Mouse (Mus musculus) limb, embryonic 15.5 days (tissue): ENCODE data around the gene Fam217a. TPM values are rescaled to one million over a fixed set of nuclear protein-coding genes. Genes with fewer than 3 reads are reported as not detected.
A peak's percentile ranks its signal among the peaks of the same experiment; 100 is the strongest.
"Not testable (repeated sequence)": the region's sequence is repeated elsewhere in the genome, so short reads cannot be mapped to it uniquely, and the experiment has no call there.

ENCODE experiments used
- ATAC-seq: fragments of 200-750 bp; cut with Nextera tagmentation; 2 replicates; pipeline ENCODE4 v1.8.0; 2017; ENCODE audit warnings: low read depth, moderate TSS enrichment; ENCODE audit not compliant: insufficient number of reproducible peaks, low FRiP score, low TSS enrichment
- H3K27ac ChIP-seq: fragments of 300-500 bp; sonication (generic); 2 replicates; pipeline ENCODE4 v1.5.1; 2015; ENCODE audit warnings: moderate library complexity, mild to moderate bottlenecking, inconsistent platforms
- H3K27me3 ChIP-seq: fragments of 300-500 bp; sonication (generic); 2 replicates; pipeline ENCODE4 v1.6.1; 2015; ENCODE audit warnings: inconsistent platforms
- H3K36me3 ChIP-seq: fragments of 300-500 bp; sonication (generic); 2 replicates; pipeline ENCODE4 v1.6.1; 2015; ENCODE audit warnings: inconsistent platforms
- H3K4me1 ChIP-seq: fragments of 300-500 bp; sonication (generic); 2 replicates; pipeline ENCODE4 v1.6.1; 2015; ENCODE audit warnings: inconsistent platforms
- H3K4me2 ChIP-seq: fragments of 300-500 bp; sonication (generic); 2 replicates; pipeline ENCODE4 v1.6.1; 2015; ENCODE audit warnings: mild to moderate bottlenecking, inconsistent platforms
- H3K4me3 ChIP-seq: fragments of 300-500 bp; sonication (generic); 2 replicates; pipeline ENCODE4 v1.5.1; 2015; ENCODE audit warnings: mild to moderate bottlenecking, inconsistent platforms
- H3K9ac ChIP-seq: fragments of 300-500 bp; sonication (generic); 2 replicates; pipeline ENCODE4 v1.6.1; 2015; ENCODE audit warnings: inconsistent platforms
- H3K9me3 ChIP-seq: fragments of 300-500 bp; sonication (generic); 2 replicates; pipeline ENCODE4 v1.6.1; 2016; ENCODE audit warnings: inconsistent platforms
- WGBS: fragments of 180-500 bp; shearing (Covaris S2); methylation state at CpG from one replicate; pipeline ENCODE4 v1.1.7; 2015; 5-methylcytosine and 5-hydroxymethylcytosine counted together
- polyA plus RNA-seq: library from polyadenylated mRNA; unstranded; fragments of >200 nt; fragmentation: Nextera tagmentation; extraction: Ambion mirVana; gene quantifications from 2 replicates; pipeline ENCODE4 v1.2.1, GENCODE M21; 2015

The Fam217a gene
- polyA plus RNA-seq, 1 experiment from 2014 or later, result 0.40 TPM

DNA sequence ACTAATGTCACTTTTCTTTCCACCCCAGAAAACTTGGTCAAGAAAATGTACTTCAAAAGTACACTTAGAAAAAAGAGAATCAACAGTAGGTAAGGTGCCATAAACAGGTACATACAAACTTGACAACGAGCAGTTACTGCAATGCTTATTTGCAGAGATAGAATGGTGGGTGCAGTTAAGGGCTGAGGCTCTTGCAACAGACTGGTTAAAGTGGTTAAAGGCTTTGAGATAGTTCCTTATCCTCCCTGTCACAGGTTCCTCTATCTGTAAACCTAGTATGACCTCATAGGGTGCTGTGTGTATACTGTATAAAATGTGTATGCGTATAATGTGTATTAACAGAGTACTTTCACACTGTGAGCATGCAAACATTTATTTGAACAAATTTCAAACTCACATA lies 27.3 kb upstream of the Fam217a start:
- not testable (repeated sequence) for ATAC-seq, H3K9me3 ChIP-seq, H3K36me3 ChIP-seq, H3K4me2 ChIP-seq, H3K9ac ChIP-seq, H3K27ac ChIP-seq, H3K4me3 ChIP-seq, H3K4me1 ChIP-seq, H3K27me3 ChIP-seq
- 85% methylated on average over 2 of the region's 2 CpGs for WGBS

DNA sequence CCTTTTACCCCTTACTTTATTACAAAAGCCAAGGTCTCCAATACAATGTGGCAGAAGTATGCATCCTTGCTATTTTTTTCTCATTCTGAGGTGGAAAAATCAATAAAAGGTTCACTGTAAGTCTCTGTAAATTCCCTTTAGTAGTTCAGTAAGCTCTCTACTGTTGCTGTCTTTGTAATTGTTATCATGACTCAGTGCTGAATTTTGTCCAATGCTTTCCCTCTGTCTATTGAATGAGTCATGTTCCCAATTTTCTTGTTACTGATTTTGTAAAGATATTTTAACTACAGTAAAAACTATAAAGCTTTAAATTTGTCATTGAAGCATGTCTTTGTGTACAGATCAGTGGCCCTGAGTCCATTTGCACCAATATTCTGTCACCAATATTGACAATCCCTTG lies 18.3 kb upstream of the Fam217a start:
- H3K27me3 ChIP-seq, result no peaks in the 10 kb centered on the region
- no peaks in the 10 kb centered on the region for H3K4me1 ChIP-seq
- no peak overlapping the region for H3K9ac ChIP-seq
- no peak overlapping the region for H3K27ac ChIP-seq
- no peaks in the 10 kb centered on the region for H3K36me3 ChIP-seq
- no peak overlapping the region for H3K4me2 ChIP-seq
- no peaks in the 10 kb centered on the region for H3K9me3 ChIP-seq
- no peak overlapping the region for H3K4me3 ChIP-seq
- no peak for ATAC-seq

DNA sequence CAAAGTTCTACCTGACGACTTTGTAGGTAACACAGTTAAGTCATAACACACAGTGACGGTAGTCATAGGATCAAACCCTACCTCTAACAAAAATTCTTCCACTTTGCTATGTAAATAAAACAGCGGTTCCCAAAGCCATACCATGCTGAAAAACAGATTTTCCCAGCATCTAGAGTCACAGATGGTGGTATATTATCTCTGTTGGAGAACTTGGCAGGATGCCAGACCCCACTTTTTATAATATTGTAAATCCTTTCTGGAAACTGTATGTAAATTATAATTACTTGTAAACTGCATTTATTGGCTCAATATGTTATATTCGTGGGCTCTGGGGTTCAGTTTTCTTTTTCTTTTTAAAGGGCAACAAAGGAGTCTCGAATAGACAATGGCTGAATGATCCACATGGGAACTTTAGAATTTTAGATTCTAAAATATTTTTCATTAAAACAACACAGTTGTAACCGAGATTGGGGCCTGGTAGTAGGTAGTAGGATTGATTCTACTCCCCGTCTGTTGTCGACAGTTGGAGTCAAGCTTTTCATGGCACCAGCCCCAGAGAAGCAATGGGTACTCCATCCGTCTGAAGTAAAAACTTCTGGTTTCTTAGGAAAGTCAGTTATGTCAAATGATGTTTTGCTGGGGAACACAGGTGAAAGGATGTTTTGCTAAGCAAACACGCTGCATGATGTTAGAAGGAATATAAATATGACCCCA lies 11.0 kb upstream of the Fam217a start:
- H3K9ac ChIP-seq, result no peak overlapping the region
- no peak for ATAC-seq
- H3K4me3 ChIP-seq, result no peak overlapping the region
- H3K9me3 ChIP-seq, result no peaks in the 10 kb centered on the region
- H3K36me3 ChIP-seq, result no peaks in the 10 kb centered on the region
- no peak overlapping the region for H3K27ac ChIP-seq
- WGBS, result 48% methylated on average over 10 of the region's 10 CpGs
- H3K27me3 ChIP-seq, result peaks cover 5% of the 10 kb centered on the region; the same call in 1 of the 2 replicates
- no peaks in the 10 kb centered on the region for H3K4me1 ChIP-seq
- H3K4me2 ChIP-seq, result no peak overlapping the region

DNA sequence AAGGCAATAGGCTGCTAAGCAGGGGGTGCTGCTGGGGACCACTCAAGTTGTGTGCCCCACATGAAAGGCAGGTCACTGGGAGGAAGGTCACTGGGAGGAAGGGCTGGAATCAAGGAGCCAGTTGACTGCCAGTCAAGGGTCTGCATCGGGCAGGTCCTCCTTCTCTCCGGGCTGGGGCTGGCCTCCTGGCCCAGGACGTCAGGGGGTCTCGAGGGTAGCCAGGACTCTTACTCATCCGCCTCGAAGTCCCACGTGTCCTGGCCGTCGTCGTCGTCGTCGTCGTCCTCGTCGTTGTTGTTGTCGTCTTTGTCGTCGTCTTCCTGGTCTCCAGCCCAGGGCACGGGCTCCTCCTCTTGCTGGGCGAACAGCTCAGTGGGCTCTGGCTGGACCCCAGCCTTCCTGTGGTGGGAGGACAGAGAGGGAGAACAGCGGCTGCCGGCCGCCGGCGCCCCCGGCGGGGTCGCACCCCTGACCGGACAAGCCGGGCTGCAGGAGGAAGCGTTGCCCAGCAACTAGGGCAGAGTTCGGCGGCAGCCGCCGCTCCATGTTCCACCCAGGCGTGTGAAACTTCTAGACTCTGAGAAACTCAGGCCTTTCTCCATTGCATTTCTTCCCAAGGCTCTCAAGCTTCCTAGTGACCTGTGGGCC lies 7.5 kb downstream of the Fam217a start:
- Histone ChIP-seq H3K4me2 (peak overlapping the region; percentile 41), H3K4me1 (0 out of 2 replicates have a peak, but pooled peaks cover 2% of the 10 kb centered on the region), H3K9ac (no peak overlapping the region; the same call in 1 of the 2 replicates), H3K27ac (no peak overlapping the region), H3K9me3 (no peaks in the 10 kb centered on the region), H3K4me3 (peak overlapping the region; percentile 27), H3K27me3 (no peaks in the 10 kb centered on the region), H3K36me3 (no peaks in the 10 kb centered on the region)
- 43% methylated on average over 37 of the region's 37 CpGs for whole genome bisulfite sequencing
- ATAC-seq, result no peak

DNA sequence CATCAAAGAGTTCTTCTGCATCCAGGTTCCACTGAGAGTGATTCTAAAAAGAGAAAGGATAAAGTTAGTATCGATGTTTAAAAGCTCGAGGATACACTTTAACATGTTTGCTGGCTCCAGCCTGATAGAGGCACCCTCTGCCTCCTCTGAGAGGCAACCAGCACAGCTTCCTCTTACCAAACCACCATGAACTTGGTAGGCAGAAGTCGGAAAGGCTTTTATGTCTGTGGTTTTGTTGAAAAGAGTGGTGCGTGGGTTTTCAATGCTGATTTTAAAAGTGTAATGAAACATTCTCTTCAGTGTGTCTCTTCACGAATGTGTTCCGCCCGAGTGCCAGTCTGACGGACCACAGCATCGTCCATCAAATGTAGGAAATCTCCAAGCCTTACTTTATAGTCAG lies 9.5 kb downstream of the Fam217a start:
- no peaks in the 10 kb centered on the region for H3K27me3 ChIP-seq
- H3K36me3 ChIP-seq, result no peaks in the 10 kb centered on the region
- H3K9ac ChIP-seq, result no peak overlapping the region
- H3K9me3 ChIP-seq, result no peaks in the 10 kb centered on the region
- H3K4me2 ChIP-seq, result no peak overlapping the region
- 81% methylated on average over 9 of the region's 9 CpGs for WGBS
- no peak overlapping the region for H3K4me3 ChIP-seq
- H3K4me1 ChIP-seq, result 0 out of 2 replicates have a peak, but pooled peaks cover 2% of the 10 kb centered on the region
- ATAC-seq, result no peak
- H3K27ac ChIP-seq, result no peak overlapping the region

GRCm38 (mm10) chr13:34892871-34893270 lies 31.2 kb downstream of the Fam217a start:
- Histone ChIP-seq H3K4me3 (no peak overlapping the region), H3K27ac (no peak overlapping the region), H3K4me1 (no peaks in the 10 kb centered on the region), H3K36me3 (peaks cover 87% of the 10 kb centered on the region), H3K9ac (no peak overlapping the region), H3K27me3 (no peaks in the 10 kb centered on the region), H3K9me3 (no peaks in the 10 kb centered on the region), H3K4me2 (no peak overlapping the region)
- ATAC-seq, result no peak
- WGBS, result 80% methylated on average over 1 of the region's 1 CpGs

DNA sequence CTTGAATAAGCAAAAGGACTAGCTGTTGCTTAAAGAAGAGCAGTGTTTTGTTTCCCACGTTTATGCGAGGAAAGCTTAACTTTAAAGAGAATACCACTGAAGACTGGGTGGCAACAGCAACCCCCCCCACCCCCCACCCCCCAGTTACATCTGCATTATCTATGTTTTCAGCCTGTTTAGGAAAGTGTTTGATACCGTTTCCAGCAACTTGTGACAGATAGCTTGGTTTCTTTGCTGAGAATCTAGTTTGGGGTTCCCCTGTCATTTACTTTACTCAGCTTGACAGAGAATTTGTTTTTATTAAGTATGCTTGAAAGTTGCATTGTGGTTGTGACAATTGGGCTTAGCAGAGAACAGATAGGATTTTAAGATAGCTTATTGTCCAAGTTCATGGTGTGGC lies 47.6 kb downstream of the Fam217a start:
- Histone ChIP-seq H3K9ac (peak overlapping the region; percentile 96), H3K9me3 (no peaks in the 10 kb centered on the region), H3K27me3 (no peaks in the 10 kb centered on the region), H3K36me3 (0 out of 2 replicates have a peak, but pooled peaks cover 3% of the 10 kb centered on the region), H3K4me2 (peak overlapping the region; percentile 58), H3K27ac (no peak overlapping the region), H3K4me1 (peaks cover 18% of the 10 kb centered on the region), H3K4me3 (peak overlapping the region; percentile 92)
- 7% methylated on average over 3 of the region's 3 CpGs for WGBS
- ATAC-seq, result no peak

DNA sequence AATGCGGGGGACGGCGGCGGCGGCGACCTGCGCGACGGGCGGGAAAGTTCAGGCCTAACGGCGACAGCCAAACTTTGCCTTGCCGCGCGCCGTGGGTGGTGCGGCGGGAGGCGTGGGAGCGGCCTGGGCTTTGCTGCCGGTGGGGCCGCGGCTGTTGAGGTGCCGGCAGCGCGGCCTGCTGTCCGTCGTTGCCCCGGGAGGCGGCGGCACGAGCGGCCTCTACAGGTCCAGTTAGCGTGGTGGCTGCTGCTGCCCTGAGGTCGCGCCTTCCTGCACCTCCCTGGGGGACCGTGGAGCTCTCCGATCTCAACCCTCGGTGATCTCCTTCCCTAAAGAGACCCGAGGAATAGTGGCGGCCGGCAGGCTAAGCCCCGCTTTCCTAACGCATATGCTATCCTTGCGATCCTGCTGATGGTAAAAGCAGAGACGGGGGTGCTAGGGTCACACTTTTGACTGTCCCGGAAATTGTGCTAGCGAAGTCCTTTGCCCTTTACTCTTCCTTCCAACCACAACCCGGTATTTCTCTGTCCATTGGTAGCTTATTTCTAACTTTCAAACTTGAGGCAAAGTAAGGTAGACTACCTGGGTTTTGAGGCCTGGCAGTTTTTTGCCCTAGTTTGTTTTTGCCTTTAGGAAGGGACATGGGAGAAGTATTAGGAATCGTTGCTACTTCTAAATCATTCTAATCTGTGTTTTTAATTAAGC lies 48.2 kb downstream of the Fam217a start:
- ATAC-seq, result peak; percentile 5; the same call in 1 of the 2 replicates

GRCm38 (mm10) chr13:34875166-34875710 lies 48.9 kb downstream of the Fam217a start, which contains the start of gene Prpf4b:
Gene Prpf4b (plus strand): TSS chr13:34875302.
- WGBS, result under 1% methylated on average over 40 of the region's 40 CpGs
- peak within 1 kb of the TSS; percentile 92 for H3K4me3 ChIP-seq
- H3K27me3 ChIP-seq, result no peaks in the 10 kb centered on the region
- no peaks in the 10 kb centered on the region for H3K9me3 ChIP-seq
- H3K27ac ChIP-seq, result peak within 1 kb of the TSS; percentile 99
- ATAC-seq, result peak; percentile 70
- peak within 1 kb of the TSS; percentile 96 for H3K9ac ChIP-seq
- peak within 1 kb of the TSS; percentile 58 for H3K4me2 ChIP-seq
- H3K4me1 ChIP-seq, result peaks cover 18% of the 10 kb centered on the region
- H3K36me3 ChIP-seq, result no peaks in the 10 kb centered on the region

More for the DNA sequence above, 48.2 kb downstream of the Fam217a start:
- Histone ChIP-seq H3K9me3 (no peaks in the 10 kb centered on the region), H3K27me3 (no peaks in the 10 kb centered on the region), H3K27ac (peak overlapping the region; percentile 99), H3K4me1 (peaks cover 18% of the 10 kb centered on the region), H3K4me2 (peak overlapping the region; percentile 58), H3K36me3 (no peaks in the 10 kb centered on the region), H3K9ac (peak overlapping the region; percentile 96), H3K4me3 (peak overlapping the region; percentile 92)
- under 1% methylated on average over 50 of the region's 50 CpGs for WGBS

DNA sequence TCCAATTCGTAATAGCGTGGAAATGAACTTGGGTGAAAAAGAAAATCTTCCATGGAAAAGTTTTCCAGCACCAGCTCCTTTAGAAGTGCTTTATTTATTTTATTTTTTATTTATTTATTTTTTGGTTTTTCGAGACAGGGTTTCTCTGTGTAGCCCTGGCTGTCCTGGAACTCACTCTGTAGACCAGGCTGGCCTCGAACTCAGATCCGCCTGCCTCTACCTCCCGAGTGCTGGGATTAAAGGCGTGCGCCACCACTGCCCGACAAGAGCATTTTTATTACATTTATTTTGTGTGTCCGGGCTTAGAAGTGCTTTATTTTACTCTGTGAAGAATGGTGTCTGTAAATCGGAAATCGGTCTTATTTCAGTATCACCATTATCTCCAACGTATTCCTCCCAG lies 49.4 kb downstream of the Fam217a start:
- Histone ChIP-seq H3K4me1 (peaks cover 18% of the 10 kb centered on the region), H3K4me3 (peak overlapping the region; percentile 92), H3K9ac (peak overlapping the region; percentile 96; the same call in 1 of the 2 replicates), H3K4me2 (peak overlapping the region; percentile 58), H3K27ac (peak overlapping the region; percentile 99)
- WGBS, result 14% methylated on average over 13 of the region's 13 CpGs
- ATAC-seq, H3K36me3 ChIP-seq, H3K27me3 ChIP-seq, H3K9me3 ChIP-seq: not testable (repeated sequence)

GRCm38 (mm10) chr13:34873801-34874681 lies 50.1 kb downstream of the Fam217a start:
- peak overlapping the region; percentile 92 for H3K4me3 ChIP-seq
- ATAC-seq, result peak; percentile 94

More at GRCm38 (mm10) chr13:34873801-34874681, 50.1 kb downstream of the Fam217a start:
- peaks cover 18% of the 10 kb centered on the region for H3K4me1 ChIP-seq
- H3K27ac ChIP-seq, result peak overlapping the region; percentile 99
- peak overlapping the region; percentile 42; the same call in 1 of the 2 replicates for H3K9ac ChIP-seq
- peak overlapping the region; percentile 58 for H3K4me2 ChIP-seq
- H3K27me3 ChIP-seq, result no peaks in the 10 kb centered on the region
- H3K9me3 ChIP-seq, result no peaks in the 10 kb centered on the region
- H3K36me3 ChIP-seq, result no peaks in the 10 kb centered on the region
- WGBS, result 1% methylated on average over 45 of the region's 45 CpGs
